In the genomic region with DNA sequence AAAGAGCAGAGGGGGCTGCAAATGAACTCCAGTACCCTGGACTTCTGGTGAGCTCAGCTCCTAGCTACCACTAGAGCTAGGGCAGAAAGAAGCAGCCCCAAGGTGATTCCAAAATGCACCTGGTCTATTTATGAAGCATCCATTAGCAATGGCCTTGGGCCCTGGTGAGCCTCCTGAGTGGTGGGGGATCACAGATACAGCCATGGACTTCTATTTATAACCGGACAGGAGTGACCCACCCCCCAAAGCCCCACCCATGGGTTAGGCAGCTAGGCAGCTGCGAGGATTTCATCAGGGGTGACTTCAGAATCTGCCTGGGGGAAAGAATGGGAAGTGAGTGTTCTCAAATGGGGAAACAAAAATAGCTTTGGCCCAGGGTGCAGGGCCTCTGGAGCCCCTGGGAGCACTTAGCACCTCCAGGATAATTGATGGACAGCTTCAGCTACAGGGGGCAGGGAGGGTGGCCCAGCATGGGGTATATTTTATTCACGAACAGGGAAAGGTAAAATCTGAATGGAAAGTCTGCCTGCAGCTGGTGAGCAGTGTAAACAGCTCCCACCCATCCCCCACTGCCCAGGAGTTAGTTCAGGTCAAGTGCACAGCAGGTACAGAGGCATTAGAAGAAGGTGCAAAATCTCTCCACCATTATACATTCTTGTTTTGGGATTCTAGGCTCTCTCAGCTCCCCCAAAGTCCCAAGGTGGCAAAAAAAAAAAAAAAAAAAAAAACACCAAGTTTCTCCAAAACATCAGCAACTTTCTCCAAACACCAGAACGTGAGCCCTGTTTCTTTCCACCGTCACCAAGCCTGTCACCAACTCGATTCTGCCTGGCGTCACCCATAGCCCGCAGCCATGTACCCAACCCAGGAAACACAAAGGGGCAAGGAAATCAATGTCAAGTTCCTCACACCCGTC, we compare ENCODE assay signal across 12 mouse cellular contexts.
DNase-seq lines count a peak whose midpoint lies in the region; ATAC-seq and TF ChIP-seq lines count a peak whose summit lies in the region.
"Had no signal": no experiment of that assay in that cellular context is flagged by ENCODE, and none has a peak within 500 bp of the region (broad histone marks: within the 10 kb centered on the region; RNA-seq: fewer than 3 reads in every experiment).

No protein-coding gene starts in this region.

- peaks cover 29% of the 10 kb centered on the region for H3K4me1 ChIP-seq in midbrain, embryonic 12.5 days
- peaks cover 21% of the 10 kb centered on the region for H3K4me1 ChIP-seq in midbrain, embryonic 14.5 days (ENCODE audit: control insufficient read depth, insufficient read depth, low read length)
- H3K4me1 ChIP-seq in hindbrain, embryonic 14.5 days (replicated peaks; ENCODE audit: control insufficient read depth, insufficient read depth, low read length), result peaks cover 20% of the 10 kb centered on the region
- H3K4me1 ChIP-seq in stomach, postnatal 0 days (replicated peaks; ENCODE audit: control insufficient read depth, insufficient read depth), result no peaks in the 10 kb centered on the region

- TF ChIP-seq EP300 in stomach, postnatal 0 days (optimal IDR thresholded peaks at IDR 0.05), result no peak

- no peak overlapping the region for H3K4me3 ChIP-seq in midbrain, embryonic 12.5 days
- no peak overlapping the region for H3K4me3 ChIP-seq in midbrain, embryonic 14.5 days (replicated peaks; ENCODE audit: low read depth, low read length)
- H3K4me3 ChIP-seq in hindbrain, embryonic 14.5 days (replicated peaks; ENCODE audit: low read length), result no peak overlapping the region
- H3K4me3 ChIP-seq in stomach, postnatal 0 days (ENCODE audit: low read depth, low read length), result no peak overlapping the region
- H3K4me3 ChIP-seq: erythroblast, embryonic 14.5 days had no signal

- no peak for ATAC-seq in midbrain, embryonic 12.5 days (ENCODE audit: low FRiP score, low read depth)
- ATAC-seq in midbrain, embryonic 14.5 days (ENCODE audit: low FRiP score, low TSS enrichment), result no peak
- ATAC-seq in hindbrain, embryonic 14.5 days (ENCODE audit: low FRiP score), result peak; percentile 31; the same call in 1 of the 2 replicates
- no peak for ATAC-seq in stomach, postnatal 0 days (ENCODE audit: low FRiP score, low TSS enrichment)

- no peak overlapping the region for H3K27ac ChIP-seq in midbrain, embryonic 12.5 days (replicated peaks)
- H3K27ac ChIP-seq in midbrain, embryonic 14.5 days (replicated peaks; ENCODE audit: low read depth, low read length), result no peak overlapping the region
- H3K27ac ChIP-seq in hindbrain, embryonic 14.5 days, result no peak overlapping the region
- H3K27ac ChIP-seq in stomach, postnatal 0 days (replicated peaks), result no peak overlapping the region
- H3K27ac ChIP-seq: limb, embryonic 15.5 days had no signal

- WGBS in midbrain, embryonic 12.5 days, result 56% methylated on average over 9 of the region's 9 CpGs
- WGBS in midbrain, embryonic 14.5 days, result 53% methylated on average over 9 of the region's 9 CpGs
- 50% methylated on average over 9 of the region's 9 CpGs for WGBS in hindbrain, embryonic 14.5 days
- 63% methylated on average over 9 of the region's 9 CpGs for WGBS in stomach, postnatal 0 days

- no peaks in the 10 kb centered on the region for H3K36me3 ChIP-seq in midbrain, embryonic 12.5 days
- no peaks in the 10 kb centered on the region for H3K36me3 ChIP-seq in midbrain, embryonic 14.5 days (ENCODE audit: control insufficient read depth, insufficient read depth, low read length)
- H3K36me3 ChIP-seq in hindbrain, embryonic 14.5 days (replicated peaks; ENCODE audit: control insufficient read depth, insufficient read depth), result no peaks in the 10 kb centered on the region
- no peaks in the 10 kb centered on the region for H3K36me3 ChIP-seq in stomach, postnatal 0 days (ENCODE audit: control insufficient read depth, insufficient read depth, low read length)
- H3K36me3 ChIP-seq: limb, embryonic 15.5 days had no signal

- no peak overlapping the region for H3K9ac ChIP-seq in midbrain, embryonic 12.5 days (replicated peaks)
- no peak overlapping the region for H3K9ac ChIP-seq in midbrain, embryonic 14.5 days (replicated peaks; ENCODE audit: low read length)
- H3K9ac ChIP-seq in hindbrain, embryonic 14.5 days, result no peak overlapping the region
- no peak overlapping the region for H3K9ac ChIP-seq in stomach, postnatal 0 days (ENCODE audit: low read length)
- H3K9ac ChIP-seq: limb, embryonic 15.5 days had no signal

- 0 out of 2 replicates have a peak overlapping the region, but pooled peaks have one; percentile 97 for H3K4me2 ChIP-seq in midbrain, embryonic 12.5 days (replicated peaks)
- H3K4me2 ChIP-seq in midbrain, embryonic 14.5 days (ENCODE audit: low read length), result no peak overlapping the region
- H3K4me2 ChIP-seq in hindbrain, embryonic 14.5 days (replicated peaks), result no peak overlapping the region
- H3K4me2 ChIP-seq in stomach, postnatal 0 days (replicated peaks; ENCODE audit: low read depth), result no peak overlapping the region

- peaks cover 71% of the 10 kb centered on the region for H3K27me3 ChIP-seq in midbrain, embryonic 12.5 days
- peaks cover 23% of the 10 kb centered on the region; the same call in 1 of the 2 replicates for H3K27me3 ChIP-seq in midbrain, embryonic 14.5 days (ENCODE audit: control insufficient read depth, insufficient read depth, low read length)
- peaks cover 10% of the 10 kb centered on the region; the same call in 1 of the 2 replicates for H3K27me3 ChIP-seq in hindbrain, embryonic 14.5 days (ENCODE audit: control insufficient read depth, insufficient read depth, low read length)
- no peaks in the 10 kb centered on the region; the same call in 1 of the 2 replicates for H3K27me3 ChIP-seq in stomach, postnatal 0 days (ENCODE audit: control insufficient read depth, insufficient read depth, low read length)

- no peaks in the 10 kb centered on the region for H3K9me3 ChIP-seq in midbrain, embryonic 12.5 days
- no peaks in the 10 kb centered on the region for H3K9me3 ChIP-seq in midbrain, embryonic 14.5 days (ENCODE audit: control insufficient read depth, low read length)
- H3K9me3 ChIP-seq in hindbrain, embryonic 14.5 days (ENCODE audit: control insufficient read depth, low read length), result no peaks in the 10 kb centered on the region
- H3K9me3 ChIP-seq in stomach, postnatal 0 days (ENCODE audit: control insufficient read depth, low read length), result no peaks in the 10 kb centered on the region
- H3K9me3 ChIP-seq: limb, embryonic 15.5 days had no signal

- no peak for TF ChIP-seq CTCF in stomach, postnatal 0 days (IDR thresholded peaks at IDR 0.05; ENCODE audit: low read depth)

- no peak for DNase-seq in midbrain, embryonic 14.5 days
- DNase-seq in hindbrain, embryonic 14.5 days (ENCODE audit: low spot score), result no peak
- peak; percentile 80 for DNase-seq in kidney, postnatal 14 days
- peak; percentile 38 for DNase-seq in stomach, postnatal 0 days (ENCODE audit: low spot score)
- no peak for DNase-seq in gastrocnemius, postnatal 4 days (ENCODE audit: low spot score in 2 of 2)
- DNase-seq in frontal cortex, postnatal 14 days (ENCODE audit: low spot score in 2 of 2), result no peak
- DNase-seq: cerebellum, postnatal 10 days; lung, postnatal 36 days; thymus, postnatal 36 days had no signal

Comparison
In these comparisons a context has a peak if more than half of its experiments do, and no peak if none do; other contexts are left out.
1. DNase-seq: peak in kidney, postnatal 14 days (single experiment) and stomach, postnatal 0 days (single experiment); none in midbrain, embryonic 14.5 days (single experiment), hindbrain, embryonic 14.5 days (single experiment), gastrocnemius, postnatal 4 days (0 of 2) and frontal cortex, postnatal 14 days (0 of 2).